Mouse (Mus musculus) urinary bladder, postnatal 10 days (tissue): ENCODE results near the gene Errfi1.
A peak's percentile ranks its signal among the peaks of the same experiment; 100 is the strongest.
"Not testable (repeated sequence)": the region's sequence is repeated elsewhere in the genome, so short reads cannot be mapped to it uniquely, and the experiment has no call there.

ENCODE experiments used
- DNase-seq: peaks from one replicate; pipeline ENCODE4 v3.0.0; 2022; ENCODE audit warnings: low spot score

The Errfi1 gene

DNA sequence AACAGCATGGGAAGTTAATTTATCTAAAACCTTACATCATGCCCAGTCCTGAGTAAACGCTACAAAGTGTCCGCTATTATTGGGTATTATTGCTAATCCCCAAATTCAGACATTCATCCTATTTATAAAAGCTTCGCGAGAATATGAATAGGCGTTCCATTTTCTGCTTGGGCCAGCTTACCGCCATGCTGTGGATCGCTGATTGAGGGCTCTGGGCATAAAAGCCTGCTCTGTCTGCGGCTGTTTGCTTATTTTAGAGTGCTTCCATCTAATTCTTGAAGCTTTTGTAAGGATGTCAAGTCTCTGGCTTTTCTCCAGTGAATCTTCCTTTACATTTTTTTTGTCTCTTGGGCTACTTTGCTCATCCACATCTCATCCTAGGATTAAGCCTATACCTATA, 7.4 kb upstream of the Errfi1 start:
- no peak for DNase-seq

DNA sequence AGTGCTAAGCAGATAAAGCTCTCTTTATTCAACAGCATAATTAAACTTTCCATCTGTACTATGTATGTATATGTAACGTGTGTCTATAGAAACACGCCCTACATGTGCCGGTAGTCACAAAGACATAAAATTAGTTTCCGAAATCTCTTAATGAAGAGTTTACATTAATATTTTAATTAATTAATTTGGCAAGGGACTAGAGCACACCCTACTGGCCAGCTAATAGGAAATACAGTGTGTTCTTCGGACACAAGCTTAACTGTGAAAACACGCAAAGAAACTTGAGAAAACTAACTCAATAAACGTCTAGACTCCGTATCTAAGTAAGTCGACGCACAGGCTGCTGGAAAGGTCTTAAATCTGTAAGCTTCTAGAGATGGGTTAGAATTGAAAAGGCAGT, 3.8 kb upstream of the Errfi1 start:
- no peak for DNase-seq

DNA sequence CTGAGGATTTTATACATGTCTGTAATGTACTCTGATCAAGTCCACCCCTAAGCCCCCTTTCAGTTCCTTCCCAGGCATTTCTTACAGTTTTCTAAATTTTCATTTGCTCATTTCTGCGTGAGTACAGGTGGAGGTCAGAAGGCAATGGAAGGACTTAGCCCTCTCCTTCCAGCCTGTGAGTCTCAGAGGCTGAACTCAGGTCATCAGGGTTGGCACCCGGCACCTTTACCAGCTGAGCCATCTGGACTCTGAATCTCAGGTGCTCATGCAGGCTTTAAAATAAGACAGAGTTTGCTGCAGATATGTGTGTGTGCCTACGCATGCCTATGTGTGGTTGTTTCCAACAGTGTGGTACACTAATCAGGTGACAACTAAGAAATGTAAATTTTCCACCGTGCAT, 2.8 kb upstream of the Errfi1 start:
- DNase-seq, result no peak

DNA sequence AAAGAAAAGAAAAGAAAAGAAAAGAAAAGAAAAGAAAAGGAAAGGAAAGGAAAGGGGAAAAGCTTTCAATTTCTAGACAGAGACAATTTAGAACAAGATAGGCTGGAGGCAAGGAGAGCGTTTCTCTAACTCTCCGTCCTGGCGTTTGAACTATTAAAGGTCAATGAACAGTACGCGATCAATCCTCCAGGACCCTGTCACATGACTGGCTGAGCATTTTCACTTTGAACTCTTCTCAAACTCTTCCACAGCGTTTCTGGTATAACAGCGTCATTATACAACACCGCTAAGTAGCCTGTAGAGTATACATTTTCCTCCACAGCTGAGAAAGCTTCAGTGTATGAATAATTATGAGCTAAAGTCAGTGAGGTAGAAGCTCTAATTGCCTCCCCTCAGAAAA, 1.7 kb upstream of the Errfi1 start:
- no peak for DNase-seq

DNA sequence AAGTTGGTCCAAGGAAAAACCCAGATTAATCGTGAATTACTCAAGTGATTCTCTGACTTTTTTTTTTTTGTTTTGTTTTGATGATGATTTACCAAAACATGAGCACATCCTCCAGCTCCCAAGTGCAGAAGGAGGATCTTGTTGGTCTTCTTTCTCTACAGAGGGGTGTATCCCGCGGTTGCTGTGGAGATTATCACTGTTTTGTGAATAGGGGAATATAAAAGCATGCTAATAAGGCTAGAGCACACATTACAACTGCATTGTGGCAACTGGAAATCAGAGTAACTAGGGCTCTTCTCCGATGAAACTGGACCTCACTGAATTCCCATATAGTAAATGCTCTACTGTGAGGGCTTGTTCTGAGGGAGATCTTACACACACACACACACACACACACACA, 1.2 kb upstream of the Errfi1 start:
- no peak for DNase-seq

DNA sequence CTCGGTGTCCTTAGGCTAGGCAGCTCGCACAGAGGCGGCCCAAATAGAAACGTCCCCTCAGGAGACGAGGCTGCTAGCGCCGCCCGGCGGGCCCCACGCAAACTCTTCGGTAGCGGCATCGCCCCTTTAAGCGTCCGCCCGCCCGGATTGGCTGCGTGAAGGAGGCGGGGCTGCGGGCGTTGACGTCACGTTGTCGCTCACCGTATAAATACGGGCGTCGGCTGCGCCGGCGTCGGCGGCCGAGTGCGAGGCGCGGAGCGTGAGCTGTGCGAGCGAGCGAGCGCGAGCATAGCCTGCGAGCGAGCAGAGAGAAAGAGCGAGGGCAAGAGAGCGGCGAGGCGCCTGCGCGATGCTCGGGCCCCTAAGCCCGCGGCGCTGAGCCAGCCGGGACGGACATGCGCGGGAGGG, 1.1 kb downstream of the Errfi1 start:
- DNase-seq, result peak; percentile 95

DNA sequence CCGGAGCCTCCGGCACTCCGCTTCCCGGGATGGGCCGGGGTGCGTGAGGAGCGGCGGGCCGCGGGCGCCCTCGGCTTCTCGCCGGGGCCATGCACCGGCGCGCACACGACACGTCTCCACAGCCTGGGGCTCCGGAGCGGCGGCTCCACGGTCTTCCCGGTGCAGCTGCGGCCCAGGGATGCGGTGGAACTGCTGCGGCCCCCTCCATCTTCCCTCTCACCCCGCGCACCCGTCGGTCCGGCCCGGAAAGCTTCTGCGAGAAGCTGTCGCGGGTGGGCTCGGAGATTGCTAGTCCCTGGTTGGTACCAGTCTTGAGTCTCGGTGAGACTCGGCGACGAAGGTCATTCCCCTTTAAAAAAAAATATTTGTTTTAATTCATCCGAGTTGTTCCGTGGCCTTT, 1.6 kb downstream of the Errfi1 start:
- DNase-seq, result no peak

DNA sequence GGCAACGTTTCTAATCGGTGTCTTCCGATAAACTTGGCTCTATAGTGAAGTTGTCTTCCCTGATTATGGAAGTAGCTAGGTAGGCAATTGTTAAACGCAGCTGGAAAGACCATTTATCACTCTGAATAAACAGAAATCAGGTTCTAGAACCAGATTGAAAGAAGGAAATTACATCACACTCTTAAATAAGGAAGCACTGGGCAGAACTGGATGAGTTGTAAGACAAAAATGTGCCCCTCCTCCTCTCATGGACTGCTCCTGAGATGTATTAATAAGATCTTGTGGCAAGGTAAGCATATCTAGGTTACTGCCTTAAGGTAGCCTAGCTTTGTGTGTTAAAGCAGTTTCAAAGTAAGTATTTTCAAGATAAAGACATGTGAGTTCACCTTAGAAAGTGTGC, 6.8 kb downstream of the Errfi1 start:
- no peak for DNase-seq

DNA sequence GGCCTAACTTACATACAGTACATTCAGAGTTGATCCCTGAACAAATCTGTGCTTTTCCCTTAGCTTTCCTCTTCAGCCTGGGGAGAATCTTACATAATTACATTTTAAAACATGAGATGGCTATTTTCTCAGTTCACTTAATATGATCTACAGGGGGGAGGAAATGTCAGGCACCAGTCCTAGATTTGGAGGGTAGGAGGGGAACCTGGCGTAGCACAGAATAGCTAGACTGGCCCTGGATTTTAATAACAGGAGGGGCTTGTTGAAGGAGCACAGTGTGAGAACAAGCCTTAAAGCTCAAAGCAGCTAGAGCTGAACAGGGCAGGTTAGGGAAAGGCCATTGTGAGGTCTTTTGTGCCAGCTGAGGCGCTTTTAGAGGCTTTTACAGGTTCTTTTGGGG, 7.4 kb downstream of the Errfi1 start:
- no peak for DNase-seq

DNA sequence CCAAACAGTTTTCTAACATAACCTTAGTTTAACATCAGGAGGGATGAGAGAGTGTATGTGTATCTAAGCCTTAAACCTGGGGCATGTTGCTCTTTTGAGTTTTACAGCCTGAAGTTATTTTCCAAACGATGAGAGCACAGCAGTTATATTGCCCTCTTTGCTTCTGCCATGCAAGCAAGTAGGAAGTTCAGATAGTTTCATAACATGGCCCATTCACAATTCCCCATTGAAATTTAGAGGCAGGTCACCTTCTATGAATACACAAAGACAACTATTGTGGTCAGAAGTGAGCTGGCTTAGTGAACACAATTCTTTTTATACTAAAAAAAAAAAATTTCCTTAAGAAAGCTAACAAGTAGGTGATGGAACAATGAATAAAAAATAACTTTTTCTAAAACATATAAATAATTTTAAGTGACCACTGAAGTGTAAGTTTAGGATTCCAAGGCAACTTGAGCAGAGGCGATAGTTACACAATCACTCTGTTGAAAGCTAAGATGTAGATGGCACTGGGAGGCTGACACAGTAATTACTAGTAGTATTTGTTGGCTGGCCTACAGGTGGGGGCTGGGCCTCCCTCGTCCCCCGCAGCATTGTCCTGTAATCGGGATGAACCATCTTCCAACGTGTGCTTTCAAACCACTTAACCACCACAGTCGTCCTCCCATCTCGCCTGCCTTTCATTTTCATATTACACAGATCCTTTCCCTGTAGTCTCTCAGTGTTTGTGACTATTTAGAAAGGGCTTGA, 9.1 kb downstream of the Errfi1 start:
- DNase-seq, result no peak

DNA sequence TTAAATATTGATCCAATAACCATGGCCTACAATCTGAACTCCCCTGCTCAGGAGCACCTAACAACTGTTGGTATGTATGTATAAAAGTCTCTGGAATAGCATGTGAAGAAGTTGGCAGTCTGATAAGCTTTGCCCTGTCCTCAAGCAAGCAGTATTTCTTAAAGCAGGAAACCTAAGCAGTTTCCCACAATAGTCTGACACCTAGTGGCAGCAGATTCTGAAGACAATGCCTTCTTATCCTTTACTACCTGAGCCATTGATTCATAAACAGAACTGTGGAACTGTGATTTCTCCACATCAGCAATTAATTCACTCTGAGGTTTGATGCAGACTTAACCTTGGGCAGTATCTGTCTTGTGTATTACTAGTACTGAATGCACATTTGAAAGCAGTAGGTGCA, 11.7 kb downstream of the Errfi1 start:
- no peak for DNase-seq

DNA sequence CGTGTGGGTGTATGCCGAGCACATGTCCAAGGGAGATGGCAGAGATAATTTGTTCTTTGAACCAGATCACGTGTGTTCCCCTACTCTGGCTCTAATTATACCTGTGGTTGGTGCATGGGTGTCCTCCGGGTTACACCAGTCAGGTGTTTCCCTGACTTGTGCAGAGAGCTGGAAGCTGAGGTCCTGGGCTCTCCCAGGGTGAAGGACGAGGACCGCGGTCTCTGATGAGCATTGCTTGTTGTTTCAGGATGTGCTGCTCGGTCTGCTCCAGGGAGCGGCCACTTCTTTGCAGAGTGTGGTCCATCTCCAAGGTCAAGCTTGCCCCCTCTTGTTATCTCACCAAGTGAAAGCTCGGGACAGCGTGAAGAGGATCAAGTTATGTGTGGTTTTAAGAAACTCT, 12.3 kb downstream of the Errfi1 start:
- no peak for DNase-seq

DNA sequence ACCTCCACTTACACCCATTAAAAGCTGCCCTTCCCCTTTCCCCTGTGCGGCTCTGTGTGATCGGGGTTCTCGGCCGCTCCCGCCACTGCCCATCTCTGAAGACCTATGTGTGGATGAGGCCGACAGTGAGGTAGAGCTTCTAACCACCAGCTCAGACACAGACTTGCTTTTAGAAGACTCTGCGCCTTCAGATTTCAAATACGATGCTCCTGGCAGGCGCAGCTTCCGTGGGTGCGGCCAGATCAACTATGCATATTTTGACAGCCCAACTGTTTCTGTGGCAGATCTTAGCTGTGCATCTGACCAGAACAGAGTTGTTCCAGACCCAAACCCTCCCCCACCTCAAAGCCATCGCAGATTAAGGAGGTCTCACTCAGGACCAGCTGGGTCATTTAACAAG, 12.8 kb downstream of the Errfi1 start:
- no peak for DNase-seq

DNA sequence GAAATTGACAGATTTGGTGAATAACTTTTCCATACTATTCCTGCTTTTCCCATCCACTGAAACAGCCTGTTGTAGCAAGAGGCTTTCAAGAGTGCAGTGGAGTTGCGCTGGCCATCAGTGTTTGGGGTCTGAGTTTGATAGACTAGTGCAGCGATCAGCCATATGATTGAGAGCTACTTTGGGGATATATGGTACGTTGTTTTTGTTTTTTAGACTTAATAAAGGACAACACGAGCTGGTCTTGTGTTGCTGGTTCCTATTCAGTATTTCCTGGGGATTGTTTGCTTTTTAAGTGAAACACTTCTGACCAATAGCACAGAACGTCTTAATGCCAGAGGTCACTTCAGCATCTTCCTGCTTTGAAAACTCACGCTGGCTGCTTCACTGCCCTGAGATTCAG, 14.4 kb downstream of the Errfi1 start:
- DNase-seq, result no peak

DNA sequence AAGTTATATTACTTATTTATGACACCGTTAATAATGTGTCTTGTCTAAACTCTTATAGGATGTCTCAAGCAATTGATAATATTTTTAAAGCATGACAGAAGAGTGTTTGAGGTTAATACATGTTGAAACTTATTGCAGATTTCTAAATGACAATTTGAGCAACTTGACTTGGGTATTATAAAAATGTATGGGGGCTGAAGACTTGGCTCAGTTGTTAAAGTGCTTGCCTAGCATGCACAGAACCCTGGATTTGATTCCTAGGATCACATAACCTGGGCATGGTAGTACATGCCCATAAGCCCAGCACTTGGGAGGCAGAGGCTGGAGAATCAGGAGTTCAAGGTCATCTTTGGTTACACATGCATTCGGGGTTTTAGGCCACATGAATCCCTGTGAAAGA, 15.1 kb downstream of the Errfi1 start:
- DNase-seq, result no peak

DNA sequence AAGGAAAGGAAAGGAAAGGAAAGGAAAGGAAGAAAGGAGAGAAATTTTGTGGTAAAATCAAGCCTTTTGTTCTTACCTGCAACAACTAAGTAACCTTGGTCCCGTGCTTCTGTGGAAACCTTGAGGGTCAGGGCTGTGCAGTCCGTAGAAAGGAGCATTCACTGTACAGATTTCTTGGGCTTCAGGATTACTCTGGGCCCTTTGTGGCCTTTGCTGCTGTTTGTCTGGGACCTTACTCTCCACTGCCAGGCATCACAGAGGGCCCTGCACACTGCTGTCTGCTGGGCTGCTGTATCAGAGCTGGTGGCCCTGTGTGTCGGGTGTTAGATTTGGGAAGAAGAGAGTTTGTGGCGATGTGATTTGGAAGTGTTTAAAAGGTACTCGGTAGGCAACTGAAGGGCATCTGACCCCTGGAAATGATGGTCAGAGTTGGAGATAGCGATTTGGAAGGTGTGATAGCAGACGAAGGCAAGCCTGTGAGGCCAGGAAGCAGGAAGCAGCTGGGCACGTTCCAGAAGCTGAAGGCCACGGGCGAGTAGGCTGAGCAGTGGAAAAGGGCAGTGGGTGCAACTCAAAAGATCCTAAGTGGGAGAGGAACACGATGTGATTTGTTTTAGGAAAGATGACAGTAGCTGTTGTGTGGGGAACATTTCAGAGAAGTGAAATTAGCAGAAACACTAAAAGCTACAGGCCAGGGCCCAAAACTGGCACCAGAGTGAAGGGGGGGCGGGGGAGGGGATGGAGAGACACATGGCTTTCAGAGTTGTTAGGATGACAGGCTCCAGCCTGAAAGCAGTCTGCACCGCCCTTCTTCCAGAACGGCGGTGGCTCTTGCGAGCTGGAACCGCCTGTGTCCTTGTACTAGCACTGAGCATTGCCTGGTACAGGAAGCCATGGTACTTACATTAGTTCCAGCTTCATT, 15.8 kb downstream of the Errfi1 start:
- no peak for DNase-seq

DNA sequence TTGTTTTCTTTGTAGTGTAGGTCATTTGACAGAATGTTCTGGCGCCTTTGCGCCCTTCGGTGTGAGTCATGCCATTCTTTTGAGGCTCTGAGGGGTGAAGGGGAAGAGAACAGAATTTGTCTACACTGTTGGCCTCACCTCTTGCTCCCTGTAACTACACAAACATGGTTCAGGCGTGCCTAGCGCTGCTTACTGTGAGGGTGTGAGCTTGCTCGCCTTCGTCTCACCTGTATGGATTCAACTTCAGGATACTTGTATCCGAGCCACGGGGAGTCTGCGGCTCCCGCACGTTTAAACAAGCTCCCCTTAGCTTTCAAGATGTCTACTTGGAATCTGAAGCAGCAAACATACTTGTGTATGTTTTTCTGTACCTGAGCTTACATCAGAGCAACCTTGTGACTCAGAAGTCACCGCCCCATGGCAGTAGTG, 17.3 kb downstream of the Errfi1 start:
- no peak for DNase-seq

DNA sequence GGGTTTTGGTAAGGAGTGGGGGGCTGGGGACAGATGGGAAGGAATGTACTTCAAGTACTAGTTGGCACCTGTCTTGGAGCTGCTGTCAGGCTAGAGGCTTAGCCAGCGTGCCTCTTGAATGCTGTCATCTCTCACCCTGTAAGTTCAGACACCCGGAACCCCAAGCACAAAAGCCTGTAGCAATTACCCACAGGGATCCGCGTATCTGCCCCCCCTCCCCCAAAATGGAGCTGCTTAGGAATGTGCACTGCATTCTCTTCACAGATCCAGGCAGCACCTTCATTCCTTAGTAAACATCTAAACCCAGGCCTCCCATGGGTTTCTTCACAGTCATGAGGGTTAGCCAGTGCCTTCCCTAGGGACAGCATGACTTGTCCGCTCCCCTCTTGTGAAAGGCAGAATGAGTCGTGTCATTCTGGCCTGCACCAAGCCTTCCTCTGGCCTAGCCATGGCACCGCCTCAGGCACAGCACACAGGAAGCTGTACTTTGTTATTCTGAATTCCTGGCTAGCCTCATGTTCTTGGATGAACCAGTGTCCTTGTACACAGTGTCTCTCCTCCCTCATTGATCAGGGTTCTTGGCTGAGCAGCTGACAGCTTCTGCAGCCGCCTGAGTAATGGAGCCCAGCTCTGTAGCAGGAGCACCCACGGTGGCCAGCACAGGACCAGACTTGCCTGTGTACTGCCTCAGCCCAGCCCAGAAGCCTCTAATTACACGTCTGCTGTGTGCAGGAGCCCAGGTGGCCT, 17.8 kb downstream of the Errfi1 start:
- DNase-seq, result no peak

DNA sequence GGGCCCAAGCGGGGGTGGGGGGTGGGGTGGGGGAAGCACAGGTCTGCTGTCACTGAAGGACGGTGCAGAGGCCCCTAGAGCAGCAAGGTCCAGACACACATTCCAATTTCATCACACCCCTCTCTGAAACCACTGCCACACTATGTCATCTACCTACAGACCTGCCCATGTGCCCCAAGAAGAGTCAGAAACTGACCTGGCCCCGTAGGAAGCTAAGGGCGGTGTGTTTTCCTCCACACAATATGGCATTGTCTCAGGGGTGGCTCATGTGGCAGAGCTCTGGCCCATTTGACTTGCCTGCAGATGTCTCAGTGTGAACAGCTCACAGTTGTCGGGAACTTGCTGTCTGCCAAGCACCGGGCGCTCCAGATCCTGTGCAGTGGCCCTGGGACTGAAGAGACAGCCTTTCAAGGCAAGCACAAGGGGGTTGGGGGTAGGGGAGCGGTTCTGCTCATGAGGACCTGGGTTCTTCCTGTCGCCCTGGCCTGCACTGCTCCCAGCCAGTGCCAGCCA, 18.5 kb downstream of the Errfi1 start:
- DNase-seq, result no peak

DNA sequence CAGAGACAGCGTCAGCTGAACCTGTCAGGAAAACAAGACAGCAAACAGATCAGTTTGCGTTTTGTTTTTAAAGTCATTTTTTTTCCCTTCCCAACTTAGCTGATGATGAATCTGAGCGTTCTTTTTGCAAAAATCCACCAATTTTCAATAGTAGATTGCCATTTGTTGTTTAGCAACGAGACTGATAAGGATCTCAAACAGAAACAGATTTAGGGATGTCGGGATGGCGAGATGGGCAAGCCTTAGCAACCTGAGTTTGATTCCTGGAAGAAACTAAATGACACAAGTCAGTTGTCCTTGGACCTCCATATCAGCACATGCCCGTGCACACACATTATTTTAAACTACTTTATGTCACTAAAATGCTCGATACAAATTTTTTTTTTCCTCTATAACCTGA, 19.0 kb downstream of the Errfi1 start:
- no peak for DNase-seq

DNA sequence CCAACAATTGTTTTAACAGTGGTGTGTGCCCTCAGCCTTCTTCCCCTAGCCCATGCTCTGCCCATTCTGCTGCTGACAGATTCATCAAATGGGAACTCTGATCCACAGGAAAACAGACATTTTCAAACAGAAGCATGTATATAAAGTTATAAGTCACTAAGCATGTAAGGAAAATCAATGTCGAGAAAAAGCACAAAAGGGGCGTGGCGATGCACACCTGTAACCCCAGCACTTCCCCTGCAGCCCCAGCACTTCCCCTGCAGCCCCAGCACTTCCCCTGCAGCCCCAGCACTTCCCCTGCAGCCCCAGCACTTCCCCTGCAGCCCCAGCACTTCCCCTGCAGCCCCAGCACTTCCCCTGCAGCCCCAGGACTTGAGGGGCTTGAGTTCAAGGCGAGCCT, 20.7 kb downstream of the Errfi1 start:
- not testable (repeated sequence) for DNase-seq

DNA sequence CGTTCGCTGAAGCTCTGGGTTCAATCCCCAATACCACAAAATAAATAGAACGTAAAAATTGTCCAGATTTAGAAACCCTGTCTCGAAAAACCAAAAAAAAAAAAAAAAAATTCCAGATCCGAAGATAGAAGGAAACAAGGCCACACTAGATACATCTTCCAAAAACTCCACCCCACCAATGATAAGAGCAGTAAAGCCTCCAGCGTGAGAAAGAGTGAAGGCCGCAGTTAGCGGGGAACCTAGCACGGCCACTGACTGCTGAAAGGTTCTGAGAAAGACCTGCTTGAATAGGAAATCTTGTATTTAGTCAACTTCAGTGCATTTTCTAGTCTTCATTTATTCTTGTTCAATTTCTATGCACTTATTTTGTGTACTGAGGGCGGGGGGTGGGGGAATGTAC, 21.7 kb downstream of the Errfi1 start:
- no peak for DNase-seq

DNA sequence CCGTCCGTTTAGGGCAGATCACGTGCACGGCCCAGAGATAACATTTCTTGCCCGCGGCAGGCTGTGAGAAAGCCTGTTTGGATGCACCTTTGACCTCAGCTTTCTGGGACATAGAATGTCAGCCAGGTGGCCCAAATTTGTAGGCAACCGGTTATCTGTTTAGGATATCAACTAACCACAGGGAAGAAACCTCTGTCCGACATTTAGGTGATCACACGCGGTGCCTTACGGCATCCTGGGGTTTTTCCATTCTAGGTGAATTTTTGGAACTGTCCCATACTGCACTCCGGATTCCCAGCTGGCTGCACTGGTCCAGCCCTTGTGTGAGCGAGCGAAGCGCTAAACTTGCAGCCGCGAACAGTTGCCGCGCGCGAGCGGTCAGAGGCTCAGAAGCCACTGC, 25.9 kb downstream of the Errfi1 start:
- no peak for DNase-seq
